Mouse (Mus musculus): Measurements from ENCODE around the gene Catsper3. TPM values are rescaled to one million over a fixed set of nuclear protein-coding genes. Genes with fewer than 3 reads are reported as not detected.

Catsper3 gene
- total and polyA plus RNA-seq, 2 experiments from 2014 or later, result 0.19 TPM; not detected in 1

DNA sequence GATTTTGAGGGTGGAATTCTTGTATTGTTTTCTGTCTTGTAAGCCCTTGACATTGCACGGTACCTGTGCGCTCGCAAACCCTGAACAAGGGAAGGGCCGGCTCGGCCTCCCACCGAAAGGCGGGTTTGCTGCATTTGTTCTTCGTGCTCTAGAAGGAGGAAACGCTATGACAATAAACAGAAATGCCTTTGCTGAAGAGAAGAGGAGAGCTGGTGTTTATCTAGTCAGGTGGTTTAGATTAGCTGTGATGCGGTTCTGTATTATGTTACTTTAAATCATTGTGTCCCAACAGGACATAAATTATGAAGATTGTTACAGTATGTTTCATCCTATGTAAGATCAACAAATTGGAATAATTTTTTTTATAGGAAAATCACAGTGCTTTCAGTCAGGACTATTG is 22.9 kb upstream of the Catsper3 start:
- TF ChIP-seq CTCF (IDR thresholded peaks at IDR 0.05; ENCODE audit: low read depth), result no peak
- H3K4me3 ChIP-seq (ENCODE audit: low read depth, low read length), result no peak overlapping the region
- WGBS, result 81% methylated on average over 10 of the region's 10 CpGs
- DNase-seq (no peak), ATAC-seq (no peak)
- H3K36me3 ChIP-seq (ENCODE audit: insufficient read depth), result no peaks in the 10 kb centered on the region
- H3K9ac ChIP-seq, result no peak overlapping the region
- no peaks in the 10 kb centered on the region for H3K27me3 ChIP-seq (ENCODE audit: insufficient read depth, low read length)
- H3K4me2 ChIP-seq (ENCODE audit: low read depth), result no peak overlapping the region
- no peaks in the 10 kb centered on the region for H3K4me1 ChIP-seq (ENCODE audit: insufficient read depth)
- no peaks in the 10 kb centered on the region for H3K9me3 ChIP-seq (ENCODE audit: low read length)
- H3K27ac ChIP-seq (ENCODE audit: low read depth, low read length), result no peak overlapping the region

DNA sequence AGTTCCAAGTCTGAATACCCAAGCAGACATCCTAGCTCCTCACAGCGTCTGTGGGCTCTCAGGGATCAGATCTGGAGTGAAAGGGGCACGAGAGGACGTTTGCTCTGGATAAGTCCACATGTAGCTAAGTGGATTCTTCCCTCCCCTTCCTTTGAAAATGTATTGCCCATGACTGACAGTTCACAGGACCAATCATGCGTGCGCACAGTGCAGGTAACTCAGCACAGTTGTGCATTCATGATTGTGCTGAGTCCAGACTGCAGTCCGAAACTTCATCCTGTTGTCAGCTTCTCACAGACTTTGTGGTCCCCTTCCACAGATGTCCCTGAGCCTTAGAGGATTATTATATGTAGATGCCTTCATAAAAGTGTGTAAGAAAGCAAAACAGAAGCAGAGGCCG is 10.0 kb upstream of the Catsper3 start:
- TF ChIP-seq CTCF (IDR thresholded peaks at IDR 0.05; ENCODE audit: low read depth), result no peak
- DNase-seq (no peak), ATAC-seq (no peak)
- 85% methylated on average over 7 of the region's 7 CpGs for WGBS
- H3K27ac ChIP-seq (ENCODE audit: low read depth, low read length), result no peak overlapping the region
- no peak overlapping the region for H3K4me2 ChIP-seq (ENCODE audit: low read depth)
- H3K9me3 ChIP-seq (ENCODE audit: low read length), result no peaks in the 10 kb centered on the region
- no peaks in the 10 kb centered on the region for H3K36me3 ChIP-seq (ENCODE audit: insufficient read depth)
- no peak overlapping the region for H3K4me3 ChIP-seq (ENCODE audit: low read depth, low read length)
- no peaks in the 10 kb centered on the region for H3K27me3 ChIP-seq (ENCODE audit: insufficient read depth, low read length)
- H3K4me1 ChIP-seq (ENCODE audit: insufficient read depth), result no peaks in the 10 kb centered on the region
- H3K9ac ChIP-seq, result no peak overlapping the region

DNA sequence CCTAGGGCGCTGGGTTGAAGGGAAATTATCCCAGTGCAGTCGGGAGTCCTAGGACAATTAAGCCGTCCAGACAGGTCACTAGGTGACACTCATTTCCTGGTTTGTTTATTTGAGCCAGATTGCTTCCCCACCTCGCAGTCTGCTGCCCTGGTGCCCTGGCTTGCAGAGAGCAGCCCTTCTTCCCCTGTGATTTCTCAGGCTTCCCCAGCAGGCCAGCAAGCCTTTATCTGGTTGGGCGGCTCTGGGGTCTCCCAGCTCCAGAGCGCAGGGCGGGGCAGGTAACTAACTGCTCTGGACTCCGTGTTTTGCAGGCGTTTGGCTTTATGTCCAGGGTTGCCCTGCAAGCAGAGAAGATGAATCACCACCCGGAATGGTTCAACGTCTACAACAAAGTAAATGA is 9.3 kb upstream of the Catsper3 start:
- H3K27ac ChIP-seq (ENCODE audit: low read depth, low read length), result no peak overlapping the region
- 76% methylated on average over 11 of the region's 11 CpGs for WGBS
- ATAC-seq, result no peak

DNA sequence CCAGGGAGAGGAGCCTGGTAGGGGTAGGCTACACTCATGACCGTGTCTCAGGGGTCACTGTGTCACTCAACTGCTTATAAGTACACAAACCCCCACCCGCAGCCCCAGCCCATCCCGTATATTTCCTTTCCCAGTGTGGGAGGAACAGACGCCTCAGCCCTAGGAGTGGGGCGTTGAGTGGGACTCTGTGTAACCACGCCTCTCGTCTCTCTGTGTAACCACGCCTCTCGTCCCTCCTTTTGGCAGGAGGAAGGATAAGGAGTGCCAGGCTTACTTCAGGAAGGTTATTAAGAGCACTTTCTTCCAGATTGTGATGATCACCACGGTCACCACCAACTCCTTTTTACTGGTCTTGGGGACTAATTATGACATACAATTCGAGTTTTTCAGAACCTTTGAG is 1.8 kb downstream of the Catsper3 start:
- Histone ChIP-seq H3K9me3 (ENCODE audit: low read length) (no peaks in the 10 kb centered on the region), H3K27me3 (ENCODE audit: insufficient read depth, low read length) (no peaks in the 10 kb centered on the region), H3K36me3 (ENCODE audit: insufficient read depth) (no peaks in the 10 kb centered on the region), H3K4me3 (ENCODE audit: low read depth, low read length) (no peak overlapping the region), H3K4me2 (ENCODE audit: low read depth) (no peak overlapping the region), H3K9ac (no peak overlapping the region), H3K27ac (ENCODE audit: low read depth, low read length) (no peak overlapping the region), H3K4me1 (ENCODE audit: insufficient read depth) (no peaks in the 10 kb centered on the region)
- no peak for TF ChIP-seq CTCF (IDR thresholded peaks at IDR 0.05; ENCODE audit: low read depth)
- ATAC-seq, result no peak
- no peak for DNase-seq
- 77% methylated on average over 11 of the region's 11 CpGs for WGBS

More for the DNA sequence above, 9.3 kb upstream of the Catsper3 start:
- H3K9me3 ChIP-seq (ENCODE audit: low read length), result no peaks in the 10 kb centered on the region
- no peak for TF ChIP-seq CTCF (IDR thresholded peaks at IDR 0.05; ENCODE audit: low read depth)
- no peak for DNase-seq
- no peak overlapping the region for H3K9ac ChIP-seq
- no peak overlapping the region for H3K4me3 ChIP-seq (ENCODE audit: low read depth, low read length)
- H3K4me2 ChIP-seq (ENCODE audit: low read depth), result no peak overlapping the region
- no peaks in the 10 kb centered on the region for H3K36me3 ChIP-seq (ENCODE audit: insufficient read depth)
- no peaks in the 10 kb centered on the region for H3K4me1 ChIP-seq (ENCODE audit: insufficient read depth)
- no peaks in the 10 kb centered on the region for H3K27me3 ChIP-seq (ENCODE audit: insufficient read depth, low read length)

DNA sequence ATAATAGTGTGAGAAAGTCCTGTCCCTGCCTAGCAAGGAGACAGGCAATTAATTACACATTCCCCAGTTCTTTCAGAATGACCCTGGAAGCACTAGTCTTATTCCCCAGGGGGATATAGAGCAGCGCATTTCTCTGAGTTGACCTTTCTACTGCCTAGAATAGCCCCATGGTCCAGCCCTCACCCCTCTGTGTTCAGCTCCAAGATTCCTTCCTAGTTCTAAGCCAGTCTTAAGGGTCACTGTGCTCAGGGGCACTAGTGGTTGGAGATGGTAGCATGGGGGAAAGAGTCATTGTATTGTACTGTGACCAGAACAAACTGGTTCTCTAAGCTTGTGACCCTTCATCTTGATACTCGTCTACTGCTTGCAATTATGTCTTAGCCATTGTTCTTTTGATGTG is 16.9 kb downstream of the Catsper3 start:
- Histone ChIP-seq H3K9me3 (ENCODE audit: low read length) (no peaks in the 10 kb centered on the region), H3K4me2 (ENCODE audit: low read depth) (no peak overlapping the region), H3K36me3 (ENCODE audit: insufficient read depth) (no peaks in the 10 kb centered on the region), H3K9ac (no peak overlapping the region), H3K4me3 (ENCODE audit: low read depth, low read length) (no peak overlapping the region), H3K4me1 (ENCODE audit: insufficient read depth) (no peaks in the 10 kb centered on the region), H3K27ac (ENCODE audit: low read depth, low read length) (no peak overlapping the region), H3K27me3 (ENCODE audit: insufficient read depth, low read length) (no peaks in the 10 kb centered on the region)
- no peak for DNase-seq
- no peak for ATAC-seq
- TF ChIP-seq CTCF (IDR thresholded peaks at IDR 0.05; ENCODE audit: low read depth), result no peak
- 59% methylated on average over 2 of the region's 2 CpGs for WGBS

DNA sequence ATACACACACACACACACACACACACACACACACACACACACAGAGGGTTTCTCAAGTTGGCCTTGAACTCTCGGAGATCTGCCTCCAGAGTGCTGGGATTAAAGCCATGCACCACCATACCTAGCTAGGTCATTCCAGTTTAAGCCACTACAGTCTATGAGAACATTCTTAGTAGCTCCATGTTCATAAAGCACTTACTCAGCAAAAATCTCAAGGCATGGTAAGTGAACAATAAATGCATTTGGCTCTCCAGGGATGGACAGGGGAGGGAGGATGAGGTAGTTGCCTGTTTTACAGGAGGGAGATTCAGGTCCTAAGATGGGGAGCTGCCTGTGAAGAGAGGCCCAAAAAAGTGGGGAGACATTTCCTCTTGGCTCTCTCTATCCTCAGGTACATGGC is 19.6 kb downstream of the Catsper3 start:
- ATAC-seq, result no peak
- H3K4me2 ChIP-seq (ENCODE audit: low read depth), result no peak overlapping the region
- H3K27me3 ChIP-seq (ENCODE audit: insufficient read depth, low read length), result no peaks in the 10 kb centered on the region
- no peaks in the 10 kb centered on the region for H3K36me3 ChIP-seq (ENCODE audit: insufficient read depth)
- TF ChIP-seq CTCF (IDR thresholded peaks at IDR 0.05; ENCODE audit: low read depth), result no peak
- no peak overlapping the region for H3K4me3 ChIP-seq (ENCODE audit: low read depth, low read length)
- no peaks in the 10 kb centered on the region for H3K4me1 ChIP-seq (ENCODE audit: insufficient read depth)
- no peaks in the 10 kb centered on the region for H3K9me3 ChIP-seq (ENCODE audit: low read length)
- 90% methylated on average over 1 of the region's 1 CpGs for WGBS
- no peak for DNase-seq
- no peak overlapping the region for H3K27ac ChIP-seq (ENCODE audit: low read depth, low read length)
- no peak overlapping the region for H3K9ac ChIP-seq

DNA sequence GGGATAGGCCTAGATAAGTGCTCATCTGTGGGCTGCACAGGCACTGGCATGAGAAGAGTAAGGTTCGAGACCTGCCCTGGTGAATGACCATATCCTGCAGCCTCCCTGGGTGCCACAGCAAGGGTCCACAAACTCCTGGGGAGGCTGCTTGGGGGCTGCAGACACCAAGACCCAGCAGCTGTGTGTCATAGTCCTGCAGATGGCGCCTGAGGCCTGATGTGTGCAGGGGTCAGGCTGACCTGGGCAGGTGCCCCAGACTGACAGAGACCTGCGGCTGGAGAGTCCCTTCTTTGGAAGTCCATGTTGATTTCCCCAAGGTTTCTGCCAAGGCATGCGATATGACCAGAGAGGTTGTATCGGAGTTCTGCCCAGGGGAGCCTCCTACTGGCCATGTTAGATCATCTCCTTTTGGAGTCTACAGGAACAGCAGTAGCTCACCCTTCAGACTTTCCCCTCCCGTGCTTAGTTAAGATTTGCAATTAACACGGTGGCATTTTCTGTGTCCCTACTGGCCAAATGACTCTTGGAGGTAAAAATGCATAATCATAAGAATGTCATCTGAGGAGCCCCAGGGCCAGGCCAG is 24.8 kb downstream of the Catsper3 start:
- H3K4me3 ChIP-seq (ENCODE audit: low read depth, low read length), result no peak overlapping the region
- DNase-seq (no peak), ATAC-seq (no peak)
- WGBS, result 79% methylated on average over 7 of the region's 7 CpGs
- no peaks in the 10 kb centered on the region for H3K36me3 ChIP-seq (ENCODE audit: insufficient read depth)
- H3K4me2 ChIP-seq (ENCODE audit: low read depth), result no peak overlapping the region
- no peak; the same call in 1 of the 2 replicates for TF ChIP-seq CTCF (IDR thresholded peaks at IDR 0.05; ENCODE audit: low read depth)
- H3K9me3 ChIP-seq (ENCODE audit: low read length), result no peaks in the 10 kb centered on the region
- no peaks in the 10 kb centered on the region for H3K4me1 ChIP-seq (ENCODE audit: insufficient read depth)
- H3K27me3 ChIP-seq (ENCODE audit: insufficient read depth, low read length), result no peaks in the 10 kb centered on the region
- H3K27ac ChIP-seq (ENCODE audit: low read depth, low read length), result no peak overlapping the region
- no peak overlapping the region for H3K9ac ChIP-seq

Data from forebrain, postnatal 0 days (tissue).